Mouse (Mus musculus) megakaryocyte, embryonic 14.5 days (primary cell): ENCODE measurements around the gene Phactr1.

Experiments used
- FLI1 ChIP-seq: IDR thresholded peaks from 2 replicates; pipeline ENCODE4 v1.6.1; 2012; ENCODE audit warnings: low read length, inconsistent platforms, mixed read lengths
- GATA1 ChIP-seq: IDR thresholded peaks from 3 replicates; pipeline ENCODE4 v1.6.1; 2012; ENCODE audit warnings: mixed read lengths, low read length, inconsistent platforms, borderline replicate concordance

- no peak for TF ChIP-seq GATA1
- TF ChIP-seq FLI1, result no peak
These were observed 329.2 kb downstream of the Phactr1 start for GRCm38 (mm10) chr13:43009596-43009995.
